Mouse (Mus musculus) small intestine, adult 2 months (tissue): ENCODE results near the gene Gnaq. TPM values are rescaled to one million over a fixed set of nuclear protein-coding genes. Genes with fewer than 3 reads are reported as not detected.

Experiments
- H3K27ac ChIP-seq: fragments of 200-500 bp; 2 replicates; pipeline ENCODE4 v1.5.1; 2012; ENCODE audit warnings: low read depth, low read length, control low read depth, inconsistent platforms; ENCODE audit not compliant: insufficient read depth
- H3K27me3 ChIP-seq: fragments of 200-500 bp; 2 replicates; pipeline ENCODE4 v1.6.1; 2012; ENCODE audit warnings: mild to moderate bottlenecking, moderate library complexity, low read length, inconsistent platforms; ENCODE audit not compliant: control insufficient read depth, insufficient read depth
- H3K36me3 ChIP-seq: fragments of 200-500 bp; 2 replicates; pipeline ENCODE4 v1.6.1; 2012; ENCODE audit warnings: mild to moderate bottlenecking, low read length, control low read depth, inconsistent platforms; ENCODE audit not compliant: control insufficient read depth, insufficient read depth
- H3K4me1 ChIP-seq: fragments of 200-500 bp; 2 replicates; pipeline ENCODE4 v1.6.1; 2012; ENCODE audit warnings: low read length, inconsistent platforms, mixed read lengths; ENCODE audit not compliant: control insufficient read depth, insufficient read depth, insufficient read length
- H3K4me3 ChIP-seq: fragments of 200-500 bp; 2 replicates; pipeline ENCODE4 v1.5.1; 2012; ENCODE audit warnings: low read depth, mild to moderate bottlenecking, control low read depth, inconsistent platforms, low read length, moderate library complexity
- CTCF ChIP-seq: fragments of 200-500 bp; IDR thresholded peaks from 2 replicates; pipeline ENCODE4 v1.5.1; 2012; ENCODE audit warnings: low read depth, mild to moderate bottlenecking, control low read depth, inconsistent platforms, low read length, moderate library complexity, mixed read lengths; ENCODE audit not compliant: insufficient replicate concordance, insufficient read length; ENCODE audit errors: extremely low read depth
- POLR2A ChIP-seq: fragments of 200-500 bp; IDR thresholded peaks from 2 replicates; pipeline ENCODE4 v1.6.1; 2012; ENCODE audit warnings: low read depth, mild to moderate bottlenecking, control low read depth, inconsistent platforms, low read length, moderate library complexity
- WGBS: fragments of 180-500 bp; shearing (Covaris S2); methylation state at CpG from one replicate; pipeline ENCODE4 v1.1.7; 2018; 5-methylcytosine and 5-hydroxymethylcytosine counted together
- polyA plus RNA-seq: library from polyadenylated mRNA; depleted of rRNA; stranded (reverse); fragments of >200 nt; gene quantifications from 2 replicates; pipeline ENCODE4 v1.2.3, GENCODE M21; 2012

The Gnaq gene
- polyA plus RNA-seq, 1 experiment: 16.1 TPM

- H3K4me1 ChIP-seq: 0 out of 2 replicates have a peak, but pooled peaks cover 1% of the 10 kb centered on the region
- 82% methylated on average over 3 of the region's 3 CpGs for WGBS
- H3K27ac ChIP-seq: no peak overlapping the region
- H3K27me3 ChIP-seq: no peaks in the 10 kb centered on the region
- no peak overlapping the region for H3K4me3 ChIP-seq
- TF ChIP-seq POLR2A (no peak), CTCF (no peak)
- no peaks in the 10 kb centered on the region for H3K36me3 ChIP-seq
Measured at GRCm38 (mm10) chr19:16242708-16243107, 110.1 kb downstream of the Gnaq start.

- H3K27me3 ChIP-seq: no peaks in the 10 kb centered on the region
- WGBS: 95% methylated on average over 2 of the region's 2 CpGs
- H3K4me3 ChIP-seq: no peak overlapping the region
- no peaks in the 10 kb centered on the region for H3K36me3 ChIP-seq
- TF ChIP-seq CTCF: no peak
- TF ChIP-seq POLR2A: no peak
- H3K4me1 ChIP-seq: peaks cover 2% of the 10 kb centered on the region; the same call in 1 of the 2 replicates
- no peak overlapping the region for H3K27ac ChIP-seq
Measured at GRCm38 (mm10) chr19:16249025-16249424, 116.4 kb downstream of the Gnaq start.

GRCm38 (mm10) chr19:16250921-16251320, 118.3 kb downstream of the Gnaq start:
- no peak overlapping the region for H3K4me3 ChIP-seq
- no peaks in the 10 kb centered on the region for H3K27me3 ChIP-seq
- H3K36me3 ChIP-seq: no peaks in the 10 kb centered on the region
- WGBS: 73% methylated on average over 3 of the region's 3 CpGs
- no peak for TF ChIP-seq CTCF
- no peak for TF ChIP-seq POLR2A
- H3K27ac ChIP-seq: no peak overlapping the region
- peaks cover 5% of the 10 kb centered on the region; the same call in 1 of the 2 replicates for H3K4me1 ChIP-seq

- 75% methylated on average over 5 of the region's 5 CpGs for WGBS
Measured at GRCm38 (mm10) chr19:16251819-16252218, 119.2 kb downstream of the Gnaq start.

GRCm38 (mm10) chr19:16252696-16253095, 120.1 kb downstream of the Gnaq start:
- Histone ChIP-seq H3K27ac (no peak overlapping the region), H3K4me1 (peaks cover 8% of the 10 kb centered on the region; the same call in 1 of the 2 replicates), H3K36me3 (no peaks in the 10 kb centered on the region), H3K4me3 (no peak overlapping the region), H3K27me3 (no peaks in the 10 kb centered on the region)
- 81% methylated on average over 4 of the region's 4 CpGs for WGBS
- TF ChIP-seq POLR2A (no peak), CTCF (no peak)

More at GRCm38 (mm10) chr19:16251819-16252218, 119.2 kb downstream of the Gnaq start:
- H3K27ac ChIP-seq: no peak overlapping the region
- TF ChIP-seq POLR2A: no peak
- TF ChIP-seq CTCF: no peak
- H3K4me1 ChIP-seq: peaks cover 5% of the 10 kb centered on the region; the same call in 1 of the 2 replicates
- H3K27me3 ChIP-seq: no peaks in the 10 kb centered on the region
- H3K4me3 ChIP-seq: no peak overlapping the region
- H3K36me3 ChIP-seq: no peaks in the 10 kb centered on the region

GRCm38 (mm10) chr19:16254881-16255280, 122.2 kb downstream of the Gnaq start:
- 82% methylated on average over 1 of the region's 1 CpGs for WGBS
- TF ChIP-seq POLR2A (no peak), CTCF (no peak)
- no peak overlapping the region for H3K4me3 ChIP-seq

GRCm38 (mm10) chr19:16255294-16255693, 122.7 kb downstream of the Gnaq start:
- no peak for TF ChIP-seq CTCF
- H3K27ac ChIP-seq: no peak overlapping the region
- H3K4me1 ChIP-seq: peaks cover 23% of the 10 kb centered on the region
- no peaks in the 10 kb centered on the region for H3K36me3 ChIP-seq
- WGBS: 68% methylated on average over 2 of the region's 2 CpGs
- H3K27me3 ChIP-seq: no peaks in the 10 kb centered on the region
- H3K4me3 ChIP-seq: no peak overlapping the region

More at GRCm38 (mm10) chr19:16254881-16255280, 122.2 kb downstream of the Gnaq start:
- H3K27me3 ChIP-seq: no peaks in the 10 kb centered on the region
- no peak overlapping the region for H3K27ac ChIP-seq
- peaks cover 20% of the 10 kb centered on the region for H3K4me1 ChIP-seq
- no peaks in the 10 kb centered on the region for H3K36me3 ChIP-seq
